Mouse (Mus musculus) skeletal muscle tissue, postnatal 0 days (tissue): ENCODE data around the gene Hira. TPM values are rescaled to one million over a fixed set of nuclear protein-coding genes. Genes with fewer than 3 reads are reported as not detected.

Source experiments
- polyA plus RNA-seq: library from polyadenylated mRNA; unstranded; fragments of >200 nt; fragmentation: Nextera tagmentation; extraction: Ambion mirVana; gene quantifications from 2 replicates; pipeline ENCODE4 v1.2.1, GENCODE M21; 2015

Hira gene
- 5.8 and 6.0 TPM in 2 replicates for polyA plus RNA-seq

GRCm38 (mm10) chr16:18876442-18877308, at the start of gene Hira, which contains the start of gene Mrpl40:
Hira (plus strand) TSS chr16:18877037.
Mrpl40 (minus strand) TSS chr16:18876862.

GRCm38 (mm10) chr16:18836468-18837208, 40.2 kb upstream of the Hira start, which contains the start of the genes 2510002D24Rik and Gm28539:
2510002D24Rik (plus strand) TSS chr16:18836578.
Gm28539 (plus strand) TSS chr16:18836584.

Other genes with a start within 250 kb of the Hira start
- 2.4 and 5.8 TPM in 2 replicates for gene Sept5, start 247.1 kb upstream of the Hira start, polyA plus RNA-seq
- 77.3 and 87.5 TPM in 2 replicates for gene Cldn5, start 100.2 kb upstream of the Hira start, polyA plus RNA-seq
- 47.0 and 52.0 TPM in 2 replicates for gene Ufd1, start 65.3 kb upstream of the Hira start, polyA plus RNA-seq
- gene Cdc45, start 65.0 kb upstream of the Hira start, polyA plus RNA-seq: 7.6 and 8.9 TPM in 2 replicates
- 24.1 and 24.2 TPM in 2 replicates for gene 2510002D24Rik, start 40.5 kb upstream of the Hira start, polyA plus RNA-seq
- gene Gm28539, start 40.5 kb upstream of the Hira start, polyA plus RNA-seq: not detected in 2 replicates
- gene Mrpl40, start 175 bp upstream of the Hira start, polyA plus RNA-seq: 65.0 and 71.9 TPM in 2 replicates